Mouse (Mus musculus) liver, adult 2 months (tissue): ENCODE measurements at regions not wholly inside any gene's neighbourhood (a gene's known extent, or its start where the extent isn't known, plus 50 kb on each side); places are given as distances from the start of the nearest gene placed in this dataset.

Source experiments
- DNase-seq: peaks from one replicate; pipeline ENCODE4 v3.0.0-alpha.2; 2011; ENCODE audit warnings: low read depth, low spot score; ENCODE audit errors: extremely low read depth
- H3K27ac ChIP-seq: fragments of 200-500 bp; replicated peaks from 2 replicates; pipeline ENCODE4 v1.5.1; 2012; ENCODE audit warnings: low read depth, mild to moderate bottlenecking, control low read depth, inconsistent platforms, low read length; ENCODE audit not compliant: insufficient read depth
- H3K27me3 ChIP-seq: fragments of 200-500 bp; 2 replicates; pipeline ENCODE4 v1.6.1; 2012; ENCODE audit warnings: mild to moderate bottlenecking, moderate library complexity, low read length, inconsistent platforms; ENCODE audit not compliant: control insufficient read depth, insufficient read depth
- H3K36me3 ChIP-seq: fragments of 200-500 bp; 2 replicates; pipeline ENCODE4 v1.6.1; 2012; ENCODE audit warnings: low read length, inconsistent platforms; ENCODE audit not compliant: control insufficient read depth, insufficient read depth
- H3K4me1 ChIP-seq: fragments of 200-500 bp; 2 replicates; pipeline ENCODE4 v1.6.1; 2011; ENCODE audit warnings: low read length; ENCODE audit not compliant: control insufficient read depth, insufficient read depth
- H3K4me3 ChIP-seq: fragments of 200-500 bp; 2 replicates; pipeline ENCODE4 v1.5.1; 2011; ENCODE audit warnings: low read depth, mild to moderate bottlenecking, control low read depth, low read length, moderate library complexity; ENCODE audit not compliant: insufficient read depth
- H3K79me2 ChIP-seq: fragments of 200-500 bp; 2 replicates; pipeline ENCODE4 v1.6.1; 2012; ENCODE audit warnings: inconsistent platforms, mild to moderate bottlenecking, low read length, moderate library complexity; ENCODE audit not compliant: control insufficient read depth, insufficient read depth
- H3K9ac ChIP-seq: fragments of 200-500 bp; 2 replicates; pipeline ENCODE4 v1.6.1; 2012; ENCODE audit warnings: low read depth, mild to moderate bottlenecking, control low read depth, inconsistent platforms, low read length
- CTCF ChIP-seq: fragments of 200-500 bp; IDR thresholded peaks from 2 replicates; pipeline ENCODE4 v1.5.1; 2011; ENCODE audit warnings: low read depth, low read length, control low read depth
- POLR2A ChIP-seq: fragments of 200-500 bp; IDR thresholded peaks from 2 replicates; pipeline ENCODE4 v1.6.1; 2011; ENCODE audit warnings: low read length, control low read depth; ENCODE audit not compliant: insufficient read depth; ENCODE audit errors: extremely low read depth
- WGBS: fragments of 180-500 bp; shearing (Covaris S2); methylation state at CpG from one replicate; pipeline ENCODE4 v1.1.7; 2018; 5-methylcytosine and 5-hydroxymethylcytosine counted together

DNA sequence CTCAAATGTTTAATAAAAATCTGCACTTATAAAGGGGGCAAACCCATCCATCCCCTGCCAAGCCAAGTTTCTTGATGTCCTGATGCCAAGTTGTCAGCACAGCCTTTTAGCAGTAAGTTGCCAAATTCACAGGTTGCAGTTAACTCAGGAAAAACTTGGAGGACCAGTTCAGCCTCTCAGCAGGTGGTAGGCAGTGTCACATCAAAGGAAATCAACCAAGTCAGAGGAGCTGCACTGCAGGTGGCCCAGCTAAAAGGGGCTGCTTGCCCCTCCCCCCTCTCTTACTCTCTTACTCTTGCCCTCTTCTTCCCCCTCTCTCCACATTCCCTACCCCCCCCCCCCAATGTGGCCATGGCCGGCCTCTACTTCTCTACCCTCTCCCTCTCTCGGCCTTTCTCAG is 415.3 kb upstream of the Slc8a1 start:
- Histone ChIP-seq H3K9ac (no peak overlapping the region), H3K4me3 (no peak overlapping the region), H3K27ac (no peak overlapping the region), H3K79me2 (no peaks in the 10 kb centered on the region), H3K4me1 (no peaks in the 10 kb centered on the region), H3K36me3 (no peaks in the 10 kb centered on the region), H3K27me3 (no peaks in the 10 kb centered on the region)
- no peak for TF ChIP-seq POLR2A
- no peak for TF ChIP-seq CTCF
- no peak for DNase-seq
- 54% methylated on average over 2 of the region's 2 CpGs for WGBS

DNA sequence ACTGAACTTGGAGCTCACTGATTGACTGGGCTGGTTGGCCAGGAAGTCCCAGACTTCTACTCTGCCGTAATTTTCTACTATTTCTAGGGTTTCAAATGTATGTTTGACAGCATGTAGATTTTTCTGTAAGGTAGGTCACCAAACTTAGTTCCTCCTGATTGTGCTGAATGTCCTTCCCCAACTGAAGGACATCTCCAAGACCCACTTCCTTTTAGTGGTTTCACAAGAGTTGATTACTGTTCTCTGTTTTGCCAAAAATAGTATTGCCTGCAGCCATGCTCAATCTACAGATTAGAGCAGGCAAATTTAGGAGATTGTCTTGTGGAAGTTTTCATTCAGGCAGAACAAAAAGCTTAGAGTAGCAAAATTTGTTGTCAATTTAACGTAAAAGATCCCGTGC is 396.7 kb upstream of the Slc8a1 start:
- Histone ChIP-seq H3K79me2 (no peaks in the 10 kb centered on the region), H3K27ac (no peak overlapping the region), H3K9ac (no peak overlapping the region), H3K36me3 (no peaks in the 10 kb centered on the region), H3K4me1 (no peaks in the 10 kb centered on the region), H3K4me3 (no peak overlapping the region), H3K27me3 (no peaks in the 10 kb centered on the region)
- 75% methylated on average over 3 of the region's 3 CpGs for WGBS
- no peak for DNase-seq
- TF ChIP-seq CTCF (no peak), POLR2A (no peak)

DNA sequence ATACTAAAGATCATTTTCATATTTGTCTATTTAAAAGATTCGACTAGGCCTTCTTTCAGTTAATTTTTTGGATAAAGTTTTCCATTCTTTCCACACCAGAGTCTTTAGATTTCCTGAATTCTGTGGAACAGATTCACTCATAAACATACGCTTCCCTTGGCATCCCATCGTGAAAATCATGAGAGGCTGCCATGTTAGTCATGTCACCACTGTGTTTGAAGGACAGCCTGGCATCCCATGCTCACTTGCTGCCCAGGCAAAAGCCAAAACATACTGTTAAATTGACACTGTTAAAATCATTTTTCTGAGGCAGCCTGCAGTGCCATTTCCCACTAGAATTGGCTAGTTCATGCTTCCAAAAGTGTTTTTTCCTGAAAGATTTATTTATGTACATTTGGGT is 394.8 kb upstream of the Slc8a1 start:
- WGBS: 73% methylated on average over 3 of the region's 3 CpGs
- no peaks in the 10 kb centered on the region for H3K27me3 ChIP-seq
- TF ChIP-seq POLR2A: no peak
- TF ChIP-seq CTCF: no peak
- no peak for DNase-seq
- H3K36me3 ChIP-seq: no peaks in the 10 kb centered on the region
- H3K9ac ChIP-seq: no peak overlapping the region
- no peak overlapping the region for H3K27ac ChIP-seq
- no peaks in the 10 kb centered on the region for H3K4me1 ChIP-seq
- no peak overlapping the region for H3K4me3 ChIP-seq
- H3K79me2 ChIP-seq: no peaks in the 10 kb centered on the region

- no peak overlapping the region for H3K27ac ChIP-seq
- TF ChIP-seq CTCF (no peak), POLR2A (no peak)
- no peaks in the 10 kb centered on the region for H3K4me1 ChIP-seq
- no peaks in the 10 kb centered on the region for H3K79me2 ChIP-seq
- no peaks in the 10 kb centered on the region for H3K36me3 ChIP-seq
- no peaks in the 10 kb centered on the region for H3K27me3 ChIP-seq
- H3K9ac ChIP-seq: no peak overlapping the region
- 81% methylated on average over 3 of the region's 3 CpGs for WGBS
- no peak overlapping the region for H3K4me3 ChIP-seq
- DNase-seq: no peak
Measured at GRCm38 (mm10) chr17:82087141-82087540, 349.0 kb upstream of the Slc8a1 start.

DNA sequence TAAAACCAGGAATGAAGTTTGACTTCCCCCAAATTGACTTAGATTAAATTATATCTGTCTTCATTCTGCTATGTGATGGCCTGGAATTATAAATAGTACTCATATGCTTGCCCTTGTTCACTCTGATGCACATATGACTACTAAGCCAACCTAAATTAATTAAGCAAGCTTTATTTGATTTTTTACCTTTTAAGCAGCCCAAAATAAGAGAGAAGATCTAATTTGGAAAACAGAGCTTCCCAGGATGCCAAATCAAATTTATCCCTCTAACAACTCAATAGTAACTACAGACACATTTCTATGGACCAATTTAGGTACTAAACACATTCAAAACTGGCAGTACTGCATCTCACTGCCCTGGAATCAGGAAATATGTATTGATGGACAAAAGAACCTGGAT is 342.1 kb upstream of the Slc8a1 start:
- H3K79me2 ChIP-seq: no peaks in the 10 kb centered on the region
- TF ChIP-seq POLR2A (no peak), CTCF (no peak)
- no peak overlapping the region for H3K9ac ChIP-seq
- no peaks in the 10 kb centered on the region for H3K27me3 ChIP-seq
- no peak overlapping the region for H3K4me3 ChIP-seq
- no peak for DNase-seq
- no peaks in the 10 kb centered on the region for H3K4me1 ChIP-seq
- H3K27ac ChIP-seq: no peak overlapping the region
- H3K36me3 ChIP-seq: no peaks in the 10 kb centered on the region
